Mouse (Mus musculus) liver, postnatal 0 days (tissue): ENCODE results near the gene Notch4.

Source experiments
- CTCF ChIP-seq: sonication (generic); IDR thresholded peaks from 2 replicates; pipeline ENCODE4 v1.5.1; 2016; ENCODE audit warnings: antibody characterized with exemption, low read depth
- EP300 ChIP-seq: IDR thresholded peaks from 2 replicates; pipeline ENCODE4 v1.6.1; 2016; ENCODE audit warnings: antibody characterized with exemption, low read depth, mild to moderate bottlenecking

- TF ChIP-seq CTCF (no peak), EP300 (no peak)
Observed at GRCm38 (mm10) chr17:34549843-34550242, 14.2 kb upstream of the Notch4 start.
